Mouse (Mus musculus) left cerebral cortex, adult 9 months (tissue): ENCODE results near the gene Olfr512.

Source experiments
- DNase-seq, 2 experiments: peaks; one replicate each; pipeline ENCODE4 v3.0.0; 2022; ENCODE audit warnings: low spot score in 2 of 2

Olfr512 gene

DNA sequence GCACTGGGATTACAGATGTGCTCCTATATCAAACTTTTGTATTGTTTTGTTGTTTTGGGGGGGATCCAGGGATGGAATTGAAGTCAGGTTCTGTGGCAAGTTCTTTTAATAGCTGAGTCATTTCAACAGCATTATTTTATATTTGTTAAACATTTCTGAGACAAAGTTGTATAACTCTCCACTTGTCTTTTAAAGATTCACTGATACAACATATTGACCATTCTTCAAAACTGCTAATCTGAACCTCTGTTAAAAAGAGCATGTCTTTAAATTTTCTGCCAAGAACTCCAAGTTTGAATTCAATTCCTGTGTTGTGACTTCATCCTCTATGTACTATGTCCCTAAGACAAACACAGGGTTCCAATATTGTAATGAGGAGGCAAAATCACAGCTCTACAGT is at the start of gene Olfr512:
Gene Olfr512 (plus strand): TSS at position 301 of the 400 bp plus-strand sequence.
- no peak for DNase-seq

DNA sequence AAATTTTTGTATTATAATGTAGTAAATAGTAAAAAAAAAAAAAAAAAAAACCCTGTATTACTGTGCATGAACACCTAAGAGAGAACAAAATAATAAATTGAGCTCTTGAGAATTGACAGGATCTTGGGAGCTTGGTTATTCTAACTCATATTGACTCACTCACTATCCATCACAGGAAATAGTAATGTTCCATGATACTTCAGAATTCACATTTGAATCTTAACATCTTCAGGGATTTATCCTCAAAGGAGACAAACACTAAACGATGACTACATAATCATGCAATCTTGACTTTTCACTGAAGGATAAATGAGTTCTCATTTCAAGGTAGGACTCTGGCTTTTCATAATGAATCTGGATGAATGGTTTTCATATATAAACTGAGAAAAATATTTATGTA is 47.0 kb upstream of the Olfr512 start, which contains the start of gene Olfr510:
Gene Olfr510 (plus strand): TSS at position 301 of the 400 bp plus-strand sequence.
- no peak for DNase-seq

DNA sequence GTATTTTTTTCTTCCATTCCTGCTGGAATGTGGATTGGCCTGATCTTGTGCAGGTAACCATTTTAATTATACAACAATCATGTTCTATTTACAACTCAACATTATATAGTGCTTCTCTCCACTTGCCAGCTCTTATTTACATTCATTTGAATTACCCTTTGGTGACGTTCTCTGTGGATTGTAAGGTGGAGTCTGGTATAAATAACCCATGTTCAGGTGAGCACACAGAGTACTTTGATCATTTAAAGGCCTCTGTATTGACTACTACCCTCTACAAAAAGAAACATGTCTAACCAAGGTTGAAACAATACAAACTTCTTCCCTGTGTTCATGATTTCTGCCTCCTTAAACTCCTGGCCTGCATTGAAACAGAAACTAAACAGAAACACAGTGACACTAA is 42.1 kb upstream of the Olfr512 start:
- no peak for DNase-seq

DNA sequence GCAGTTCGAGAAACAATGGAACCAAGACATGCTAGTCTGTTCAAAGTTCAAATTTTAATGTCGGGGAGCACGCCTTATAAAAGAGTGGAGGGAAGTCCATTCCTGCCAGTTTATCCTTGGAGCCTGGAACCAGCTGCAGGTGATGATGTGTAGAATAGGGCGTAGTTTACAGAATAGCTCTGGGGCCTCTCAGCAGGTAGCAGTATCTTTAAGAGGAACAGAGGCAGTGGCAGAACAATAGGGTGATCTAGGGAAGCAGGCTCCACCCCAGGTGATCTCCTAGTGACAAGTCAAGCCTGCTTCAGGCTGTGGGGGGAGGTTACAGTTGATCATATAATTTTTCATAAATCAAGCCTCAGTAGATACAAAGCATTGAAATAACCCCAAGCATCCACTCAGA is 34.2 kb upstream of the Olfr512 start:
- DNase-seq = no peak

DNA sequence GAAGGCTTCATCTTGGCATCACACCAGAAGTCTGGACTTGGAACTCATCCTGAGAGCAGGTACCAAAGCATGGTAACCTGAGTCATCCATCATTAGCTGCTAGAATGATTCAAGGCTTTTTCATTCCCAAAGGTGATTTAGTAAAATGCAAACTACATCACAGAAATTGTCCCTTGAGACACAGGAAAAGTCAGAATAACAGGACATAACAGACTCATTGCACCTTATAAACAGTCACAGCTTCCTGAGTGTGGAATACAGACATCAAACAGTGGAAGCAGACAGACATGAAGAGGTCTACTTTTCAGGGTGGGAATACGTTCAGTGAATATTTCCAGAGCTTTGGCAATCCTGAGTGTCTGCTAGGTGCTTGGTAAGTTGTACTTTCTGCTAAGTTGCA is 37.6 kb downstream of the Olfr512 start, which contains the start of gene Olfr513:
Gene Olfr513 (plus strand): TSS at position 301 of the 400 bp plus-strand sequence.
- no peak for DNase-seq

DNA sequence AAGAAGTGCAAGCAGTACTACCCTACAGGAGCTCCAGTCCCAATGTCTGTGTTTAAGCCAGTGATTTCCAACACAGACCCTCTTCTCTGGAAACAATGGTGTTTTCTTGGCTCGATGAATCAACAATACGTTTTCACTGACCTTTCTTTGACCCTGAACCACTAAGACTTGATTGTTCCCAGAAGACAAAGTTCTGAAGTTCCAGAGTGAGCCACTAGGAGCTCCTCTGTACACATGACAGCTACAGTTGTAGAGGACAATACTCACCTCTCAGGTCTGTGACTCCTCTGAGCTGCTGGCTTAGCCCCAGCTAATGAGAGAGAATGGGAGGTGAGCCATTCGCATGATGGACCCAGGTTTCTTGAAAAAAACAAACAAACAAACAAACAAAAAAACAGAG is 47.3 kb downstream of the Olfr512 start:
- DNase-seq = no peak
